Mouse (Mus musculus) macrophage (primary cell): ENCODE measurements around the gene Cldnd1. TPM values are rescaled to one million over a fixed set of nuclear protein-coding genes. Genes with fewer than 3 reads are reported as not detected.
A peak's percentile ranks its signal among the peaks of the same experiment; 100 is the strongest.

ENCODE experiments used
- H3K27ac ChIP-seq: fragments of 350-480 bp; formaldehyde crosslinking; 2 replicates; pipeline ENCODE4 v1.9.0; 2021
- H3K36me3 ChIP-seq: fragments of 350-480 bp; formaldehyde crosslinking; 2 replicates; pipeline ENCODE4 v1.9.0; 2021; ENCODE audit errors: inconsistent target
- H3K4me3 ChIP-seq: fragments of 350-480 bp; formaldehyde crosslinking; 2 replicates; pipeline ENCODE4 v1.9.0; 2021; ENCODE audit errors: inconsistent target
- H3K79me2 ChIP-seq: fragments of 350-480 bp; formaldehyde crosslinking; 2 replicates; pipeline ENCODE4 v1.9.0; 2021; ENCODE audit errors: inconsistent target
- whole genome bisulfite sequencing: methylation state at CpG from one replicate; pipeline ENCODE4 v1.1.7; 2026; ENCODE audit warnings: inconsistent platforms; ENCODE audit not compliant: missing documents; 5-methylcytosine and 5-hydroxymethylcytosine counted together
- polyA plus RNA-seq: library from polyadenylated mRNA; stranded (reverse); fragments of 250-400 nt; gene quantifications from 3 replicates; pipeline ENCODE4 v1.2.4, GENCODE M21; 2018; ENCODE audit warnings: inconsistent platforms

The Cldnd1 gene
- polyA plus RNA-seq, 1 experiment from 2014 or later = 15.5 TPM

DNA sequence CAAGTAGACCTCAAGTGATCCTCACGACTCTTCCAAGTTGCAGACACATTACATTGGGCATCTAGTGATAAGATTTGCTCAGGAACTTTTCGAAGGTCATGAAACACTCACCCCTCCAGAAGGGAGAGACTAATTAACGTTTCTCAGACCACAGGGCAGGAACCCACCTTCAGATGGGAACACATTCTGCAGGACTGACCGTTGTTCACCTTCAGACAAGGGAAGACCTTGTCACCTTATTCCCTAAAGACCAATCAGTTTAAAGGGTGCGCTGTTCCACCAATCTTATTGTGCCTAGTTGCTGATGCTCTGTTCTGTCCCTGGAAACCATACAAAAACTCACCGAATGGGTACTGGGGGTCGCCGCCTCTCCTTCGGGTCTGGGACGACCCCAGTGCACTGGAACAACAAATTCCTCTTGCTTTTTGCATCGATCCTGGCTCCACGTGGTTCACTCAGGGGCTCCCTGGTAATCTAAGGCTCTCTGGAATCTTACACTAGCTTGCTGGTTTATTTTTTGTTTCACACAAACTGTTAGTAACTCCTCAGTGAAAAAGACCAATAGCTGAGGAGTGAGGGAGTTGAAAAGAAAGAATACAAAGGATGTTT is 26.8 kb upstream of the Cldnd1 start:
- H3K36me3 ChIP-seq = no peaks in the 10 kb centered on the region
- H3K79me2 ChIP-seq = no peaks in the 10 kb centered on the region
- 94% methylated on average over 12 of the region's 12 CpGs for WGBS
- H3K4me3 ChIP-seq = no peak overlapping the region
- no peak overlapping the region for H3K27ac ChIP-seq

DNA sequence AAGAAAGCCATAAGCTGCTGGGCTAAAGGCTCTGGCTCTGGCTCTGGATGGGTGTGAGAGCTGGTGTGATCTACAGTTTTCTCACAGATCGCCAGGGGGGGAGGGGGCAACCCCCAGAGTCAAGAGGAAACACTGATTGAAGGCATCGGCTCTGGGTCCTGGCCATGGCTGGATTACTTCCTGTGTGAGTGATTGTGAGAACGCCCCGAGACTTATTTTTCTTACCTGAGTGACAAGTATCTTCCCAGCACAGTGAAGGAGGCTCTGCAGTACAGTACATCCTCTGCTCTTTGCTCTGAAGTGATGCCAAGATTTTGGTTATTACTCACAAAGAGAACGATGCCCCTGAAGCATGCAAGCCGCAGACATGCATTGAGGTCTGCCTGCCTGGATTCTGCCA is 25.9 kb upstream of the Cldnd1 start:
- Histone ChIP-seq H3K79me2 (no peaks in the 10 kb centered on the region), H3K4me3 (no peak overlapping the region), H3K27ac (no peak overlapping the region), H3K36me3 (no peaks in the 10 kb centered on the region)
- 59% methylated on average over 6 of the region's 6 CpGs for WGBS

DNA sequence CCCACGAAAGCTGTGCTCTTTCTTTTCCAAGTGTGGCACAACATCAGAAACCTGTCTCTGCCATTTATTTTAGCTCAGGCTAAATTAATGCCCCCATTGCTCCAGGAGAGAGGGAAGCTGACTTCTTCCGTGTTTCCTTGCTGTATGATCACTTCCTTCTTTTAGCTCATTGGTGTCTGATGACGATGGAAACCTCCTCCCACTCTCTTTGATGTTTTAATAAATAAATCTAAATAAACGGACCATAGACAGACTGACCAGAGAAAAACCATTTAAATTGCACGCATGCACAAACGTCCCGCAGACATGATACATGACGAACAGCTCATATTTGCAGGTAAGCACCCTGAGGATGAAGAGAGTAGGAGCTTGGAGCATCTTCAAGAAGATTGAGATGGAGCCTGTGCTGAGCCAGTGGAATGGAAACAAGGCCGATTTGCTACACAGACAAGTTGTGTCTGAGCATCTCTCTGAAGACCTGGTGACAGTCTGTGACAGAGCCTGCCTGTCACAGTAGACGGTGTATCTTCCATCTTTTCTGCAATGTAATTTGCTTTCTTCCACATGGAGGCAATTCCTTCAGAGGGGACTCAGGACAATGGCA is 25.3 kb upstream of the Cldnd1 start:
- 78% methylated on average over 10 of the region's 10 CpGs for WGBS
- Histone ChIP-seq H3K4me3 (no peak overlapping the region), H3K79me2 (no peaks in the 10 kb centered on the region), H3K36me3 (no peaks in the 10 kb centered on the region), H3K27ac (no peak overlapping the region)

DNA sequence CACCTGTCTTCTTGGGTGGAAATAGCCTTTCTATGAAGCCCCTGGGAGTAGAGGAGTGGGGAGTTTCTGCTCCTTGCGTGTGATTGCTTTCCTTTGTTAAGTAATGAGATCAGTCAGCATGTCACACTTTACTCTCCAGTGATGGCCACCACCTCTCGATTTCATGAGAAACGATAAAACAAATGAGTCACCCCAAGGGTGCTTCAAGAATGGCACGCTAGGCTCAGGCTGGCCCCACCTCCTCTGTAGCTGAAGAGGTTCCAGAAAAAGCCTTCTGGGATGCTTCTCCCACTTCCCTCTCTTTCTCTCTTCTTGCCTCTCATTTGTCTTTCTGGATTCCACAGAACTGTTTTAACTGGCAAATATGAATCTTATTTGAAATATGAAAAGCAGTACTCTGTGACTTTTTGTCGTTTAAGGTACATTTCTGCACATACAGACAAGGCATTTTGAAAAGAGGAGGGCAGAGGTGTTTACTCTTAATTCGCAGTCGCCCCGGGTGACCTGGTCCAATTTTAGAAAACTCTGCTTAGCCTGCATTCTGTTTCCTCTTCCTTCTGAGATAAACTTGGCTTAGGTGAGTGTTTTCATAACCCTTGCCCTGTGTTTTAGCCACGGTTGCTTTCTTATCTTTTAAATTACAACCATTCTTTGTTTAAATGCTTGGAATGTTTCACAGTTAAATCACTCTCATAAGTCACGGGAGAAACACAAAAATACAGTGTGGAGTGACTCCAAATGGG is 24.2 kb upstream of the Cldnd1 start:
- Histone ChIP-seq H3K4me3 (no peak overlapping the region), H3K27ac (no peak overlapping the region), H3K79me2 (no peaks in the 10 kb centered on the region), H3K36me3 (no peaks in the 10 kb centered on the region)
- 19% methylated on average over 10 of the region's 10 CpGs for WGBS

DNA sequence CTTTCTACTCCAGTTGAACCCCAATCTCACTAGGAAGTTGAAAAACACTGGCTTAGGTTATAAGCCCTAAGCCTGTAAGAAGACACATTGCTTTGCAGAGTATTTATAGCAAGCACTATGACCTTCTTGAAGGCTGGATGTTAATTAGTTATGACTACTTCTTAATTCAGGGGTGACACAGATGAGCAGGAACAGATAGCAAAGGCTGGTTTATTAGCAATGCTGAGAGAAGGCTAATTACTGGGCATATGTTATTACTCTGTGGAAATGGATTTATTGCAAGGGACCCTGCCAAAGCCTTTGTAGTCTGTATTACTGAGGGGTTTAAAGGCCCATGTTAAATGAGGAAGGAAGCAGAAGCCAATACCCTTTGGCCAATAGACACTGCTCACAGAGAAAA is 22.7 kb upstream of the Cldnd1 start:
- Histone ChIP-seq H3K36me3 (no peaks in the 10 kb centered on the region), H3K4me3 (no peak overlapping the region), H3K27ac (no peak overlapping the region), H3K79me2 (no peaks in the 10 kb centered on the region)

DNA sequence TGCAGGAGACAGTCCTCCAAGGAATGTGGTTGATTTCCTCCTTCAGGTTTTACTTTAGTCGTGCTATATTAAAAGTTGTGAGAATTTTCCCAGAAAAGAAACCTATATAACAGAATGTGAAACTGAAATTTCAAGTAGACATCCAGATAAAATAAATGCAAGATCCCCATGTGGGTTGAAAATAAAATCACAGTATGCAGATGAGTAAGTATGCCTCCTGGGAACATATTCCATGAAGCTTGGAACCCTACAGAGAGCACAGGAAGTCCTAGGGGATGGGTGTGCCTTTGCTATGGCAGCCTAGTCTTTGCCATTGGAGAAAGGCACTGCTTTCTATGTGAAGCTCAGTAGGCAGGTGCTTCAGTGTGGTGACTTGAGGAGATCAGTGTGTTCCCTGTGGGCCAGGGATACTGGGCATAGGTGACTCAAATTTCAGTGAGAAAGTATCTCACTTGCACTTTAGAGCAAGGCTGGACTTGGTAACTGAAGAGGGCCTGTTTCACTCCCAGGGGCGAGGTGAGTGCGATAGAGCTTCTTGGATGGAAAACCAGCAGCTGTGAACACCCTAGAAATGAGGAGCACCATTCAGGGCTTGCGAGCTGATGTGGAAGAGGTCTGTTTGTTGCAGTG is 20.3 kb upstream of the Cldnd1 start:
- Histone ChIP-seq H3K79me2 (no peaks in the 10 kb centered on the region), H3K27ac (no peak overlapping the region), H3K36me3 (no peaks in the 10 kb centered on the region), H3K4me3 (no peak overlapping the region)
- WGBS = 85% methylated on average over 4 of the region's 4 CpGs

DNA sequence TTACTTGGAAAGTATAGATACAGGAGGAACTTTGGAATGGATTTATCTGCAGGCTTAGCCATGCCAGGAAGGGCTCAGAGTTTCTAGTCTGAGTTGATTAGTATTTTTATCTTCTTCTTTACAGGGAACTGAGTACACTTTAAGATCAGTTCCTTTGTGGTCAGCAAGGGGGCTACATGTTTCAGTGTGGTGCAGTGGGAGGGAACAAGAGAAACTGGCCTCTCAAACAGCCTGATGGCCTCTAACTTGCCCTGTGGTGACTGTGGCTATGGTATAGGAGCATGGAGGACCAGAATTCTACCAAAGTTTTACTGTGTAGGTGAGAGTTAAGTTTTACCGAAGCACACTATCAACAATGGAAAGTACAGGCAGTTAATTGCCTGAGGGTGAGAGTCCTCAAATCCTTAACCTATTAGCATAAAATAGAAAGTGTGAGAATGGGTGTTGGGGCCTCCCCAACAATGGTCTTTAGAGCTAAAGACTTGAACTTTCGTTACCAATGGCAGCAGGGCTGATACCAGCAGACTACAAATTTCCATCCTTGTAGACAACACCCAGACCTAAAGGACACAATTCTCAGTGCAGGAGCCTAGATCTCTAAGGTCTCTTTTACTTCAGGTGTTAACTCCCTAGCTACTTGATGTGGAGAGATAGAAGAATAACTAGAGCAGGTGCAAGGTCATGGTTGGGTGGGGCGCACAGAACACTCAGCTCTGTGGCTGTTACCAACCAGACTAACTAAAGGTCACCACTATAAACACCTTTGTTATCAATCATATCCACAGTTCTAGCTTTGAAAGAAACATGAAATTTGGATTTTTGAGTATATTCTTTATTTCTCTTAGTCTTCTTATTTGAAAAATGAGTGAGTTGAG is 18.9 kb upstream of the Cldnd1 start:
- no peaks in the 10 kb centered on the region for H3K36me3 ChIP-seq
- no peaks in the 10 kb centered on the region for H3K79me2 ChIP-seq
- no peak overlapping the region for H3K4me3 ChIP-seq
- WGBS = 87% methylated on average over 3 of the region's 3 CpGs
- H3K27ac ChIP-seq = no peak overlapping the region

DNA sequence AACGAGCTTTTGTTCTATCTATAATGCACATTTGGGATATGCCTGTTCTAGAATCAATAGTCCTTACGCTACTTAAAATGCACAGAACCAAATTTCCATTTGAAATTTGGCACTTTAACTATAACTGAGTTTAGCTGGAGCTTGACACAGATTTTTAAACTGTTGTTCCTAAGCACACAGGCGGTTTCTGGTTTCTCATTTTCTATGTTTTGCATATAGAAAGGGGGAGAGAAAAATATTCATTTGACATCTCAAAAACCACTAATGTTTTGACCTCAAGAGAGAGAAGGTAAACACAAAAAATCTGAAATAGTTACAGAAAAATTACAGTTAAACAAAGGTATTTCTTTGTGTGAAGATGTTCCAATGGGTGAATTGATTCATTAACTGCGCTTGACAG is 18.2 kb upstream of the Cldnd1 start:
- 94% methylated on average over 4 of the region's 4 CpGs for WGBS
- Histone ChIP-seq H3K36me3 (no peaks in the 10 kb centered on the region), H3K4me3 (no peak overlapping the region)

DNA sequence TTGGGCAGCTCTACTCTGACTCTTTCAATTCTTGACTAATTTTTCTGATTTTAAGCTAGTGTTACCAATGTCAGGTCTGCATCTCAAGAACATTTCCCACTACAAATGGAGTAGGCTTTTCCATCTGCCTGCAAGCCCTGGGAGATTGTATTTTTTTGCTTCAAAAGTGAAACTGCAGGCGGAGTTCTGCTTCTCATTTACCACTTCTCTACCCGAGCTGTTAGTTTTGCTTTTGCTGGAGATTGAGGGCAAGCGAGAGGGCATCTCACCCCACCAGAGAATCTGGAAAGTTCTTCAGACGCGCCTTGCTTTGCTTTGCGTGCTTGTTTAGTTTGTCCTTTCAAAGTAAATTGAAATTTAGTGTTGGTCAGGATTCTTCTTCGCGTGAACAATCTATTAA is 15.5 kb upstream of the Cldnd1 start:
- H3K4me3 ChIP-seq = peak overlapping the region; percentile 4; the same call in 1 of the 2 replicates
- H3K79me2 ChIP-seq = no peaks in the 10 kb centered on the region
- 7% methylated on average over 8 of the region's 8 CpGs for WGBS
- peak overlapping the region; percentile 29 for H3K27ac ChIP-seq
- H3K36me3 ChIP-seq = no peaks in the 10 kb centered on the region

More for the DNA sequence above, 18.2 kb upstream of the Cldnd1 start:
- no peak overlapping the region for H3K27ac ChIP-seq
- no peaks in the 10 kb centered on the region for H3K79me2 ChIP-seq

DNA sequence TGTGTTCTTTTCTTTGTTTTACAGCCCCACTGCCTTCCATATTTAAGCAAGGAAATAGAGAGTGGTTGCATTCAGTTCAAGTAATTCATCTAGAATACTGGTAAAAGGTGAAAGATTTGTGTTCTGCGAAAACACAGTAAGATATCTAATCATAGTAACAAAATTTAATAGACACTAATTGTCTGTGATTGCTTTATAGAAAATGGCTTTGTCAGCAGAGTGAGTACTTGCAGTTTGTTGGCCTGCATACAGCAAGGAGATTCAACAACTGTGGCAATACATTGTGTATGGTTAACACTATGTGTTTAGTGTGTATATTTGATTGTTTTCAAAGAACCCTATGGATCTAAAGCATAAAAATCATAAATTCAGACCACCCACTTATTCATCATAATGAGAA is 14.6 kb upstream of the Cldnd1 start:
- WGBS = 100% methylated on average over 1 of the region's 1 CpGs
- no peaks in the 10 kb centered on the region for H3K79me2 ChIP-seq
- no peaks in the 10 kb centered on the region for H3K36me3 ChIP-seq
- H3K4me3 ChIP-seq = no peak overlapping the region
- H3K27ac ChIP-seq = no peak overlapping the region

DNA sequence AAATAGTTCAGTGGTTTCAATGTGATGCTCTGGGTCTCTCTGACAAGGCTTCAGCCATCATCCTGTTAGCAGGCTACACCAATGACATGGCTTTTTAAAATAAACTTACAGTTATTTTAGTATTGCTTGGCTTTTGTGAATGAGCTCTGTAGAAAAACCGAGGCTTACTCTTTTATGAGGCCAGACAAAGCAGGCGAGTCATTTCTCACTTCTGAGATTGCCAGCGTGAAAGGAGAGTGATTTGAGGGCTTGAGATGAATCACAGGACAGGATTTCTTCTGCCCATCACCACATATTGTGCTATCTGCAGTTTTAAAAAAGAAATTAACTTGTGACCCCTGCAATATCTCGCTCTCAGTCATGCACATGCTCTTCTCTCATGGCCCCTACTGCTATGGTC is 12.7 kb upstream of the Cldnd1 start:
- no peaks in the 10 kb centered on the region for H3K79me2 ChIP-seq
- H3K36me3 ChIP-seq = no peaks in the 10 kb centered on the region
- no peak overlapping the region for H3K27ac ChIP-seq
- 93% methylated on average over 4 of the region's 4 CpGs for WGBS
- H3K4me3 ChIP-seq = no peak overlapping the region

DNA sequence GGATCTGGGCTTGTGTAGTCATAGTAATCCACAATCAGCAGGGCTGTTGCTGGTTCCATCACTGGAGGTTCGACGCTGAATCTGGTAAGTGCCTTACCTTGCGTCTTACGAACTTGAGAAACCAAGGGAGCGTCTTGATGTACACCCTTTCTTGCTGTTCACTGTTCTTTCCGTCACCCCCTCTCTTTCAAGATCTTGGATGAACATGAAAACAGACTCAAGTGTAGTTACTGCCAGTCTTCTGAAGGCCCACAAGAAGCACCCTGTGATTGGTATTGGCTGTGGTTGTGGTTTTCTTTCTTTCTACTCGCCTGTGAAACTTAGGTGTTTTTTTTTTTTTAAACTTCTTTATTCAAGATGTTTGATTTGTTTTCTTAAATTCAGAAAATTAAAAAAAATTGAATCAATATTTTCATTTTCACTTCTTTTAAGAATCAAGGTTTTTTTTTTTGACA is 9.0 kb upstream of the Cldnd1 start, which contains the start of gene Gpr15:
Gene Gpr15, minus strand, starts transcription at position 405 of the 455 bp plus-strand sequence.
- H3K27ac ChIP-seq = no peak within 1 kb of the TSS
- 89% methylated on average over 7 of the region's 7 CpGs for WGBS
- no peaks in the 10 kb centered on the region for H3K79me2 ChIP-seq
- H3K4me3 ChIP-seq = no peak within 1 kb of the TSS
- no peaks in the 10 kb centered on the region for H3K36me3 ChIP-seq

DNA sequence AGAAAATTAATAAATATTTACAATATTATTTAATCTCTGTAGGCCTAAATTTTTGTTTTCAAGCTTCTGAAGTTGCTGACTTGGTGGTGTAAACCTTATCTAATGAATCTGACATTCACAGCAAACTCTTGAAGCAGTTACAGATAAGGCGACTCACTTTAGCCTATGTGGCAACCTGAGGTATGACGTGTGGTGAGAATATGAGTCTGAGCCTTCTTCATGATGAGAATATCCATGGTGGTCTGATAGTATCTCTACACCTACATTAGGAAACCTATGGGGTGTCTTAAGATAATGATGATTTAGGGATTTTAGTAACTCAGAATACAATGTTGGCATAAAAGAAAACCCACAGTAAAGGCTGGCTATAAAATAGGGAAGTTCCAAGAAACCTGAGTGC is 5.4 kb upstream of the Cldnd1 start:
- H3K4me3 ChIP-seq = no peak overlapping the region
- no peaks in the 10 kb centered on the region for H3K36me3 ChIP-seq
- WGBS = 85% methylated on average over 2 of the region's 2 CpGs
- no peak overlapping the region for H3K27ac ChIP-seq
- no peaks in the 10 kb centered on the region for H3K79me2 ChIP-seq
